Mouse (Mus musculus) activated CD4-positive, CD25-positive, alpha-beta regulatory T cell, adult 4 months (primary cell): ENCODE measurements at regions not wholly inside any gene's neighbourhood (a gene's known extent, or its start where the extent isn't known, plus 50 kb on each side); places are given as distances from the start of the nearest gene placed in this dataset.

ENCODE experiments used
- ATAC-seq: one replicate; pipeline ENCODE4 v1.8.0; 2017

- no peak for ATAC-seq
Observed at GRCm38 (mm10) chr8:103148013-103148412, 362.6 kb upstream of the Cdh11 start.

DNA sequence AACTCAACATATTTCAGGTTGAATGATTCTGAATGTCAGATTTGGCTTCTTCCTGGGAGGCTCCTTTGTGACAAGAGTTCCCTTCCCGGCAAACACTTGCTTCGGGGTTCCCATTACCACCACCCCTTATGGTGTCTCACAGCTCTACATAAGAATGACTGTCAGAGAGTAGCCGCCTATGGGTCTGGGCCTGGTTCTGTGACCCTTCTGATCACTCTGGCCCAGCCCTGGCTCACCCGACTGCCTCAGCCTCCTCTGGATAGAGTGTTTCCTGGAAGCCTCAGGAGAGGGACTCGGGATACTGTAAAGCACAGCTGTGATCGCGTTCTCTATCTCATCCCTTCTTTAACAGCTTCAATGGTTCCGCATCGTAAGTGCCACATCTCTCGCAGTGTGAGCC, 363.0 kb upstream of the Cdh11 start:
- ATAC-seq: no peak

- no peak for ATAC-seq
Observed at GRCm38 (mm10) chr8:103166623-103167316, 381.3 kb upstream of the Cdh11 start.

DNA sequence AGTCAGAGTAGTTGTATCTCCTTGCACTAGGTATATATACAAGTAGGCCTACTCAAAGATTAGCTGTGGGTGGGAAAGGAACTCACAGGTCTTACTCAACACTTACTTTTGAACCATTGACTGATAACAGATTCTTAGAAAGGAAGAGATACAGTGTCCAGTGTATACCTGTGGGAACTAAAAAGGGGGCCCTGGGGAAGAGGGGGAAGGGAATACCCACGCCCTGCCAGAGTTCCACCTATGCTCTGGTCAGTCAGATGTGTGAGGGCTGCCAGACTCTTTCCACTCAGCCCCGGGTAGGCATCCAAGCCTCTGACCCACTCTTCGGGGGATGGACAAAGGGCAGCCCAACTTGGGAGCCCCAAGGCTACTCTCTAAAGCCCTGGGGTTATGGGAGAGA, 387.9 kb upstream of the Cdh11 start:
- ATAC-seq: no peak

- ATAC-seq: no peak
Observed at GRCm38 (mm10) chr8:103173803-103174429, 388.5 kb upstream of the Cdh11 start.

- no peak for ATAC-seq
Observed at GRCm38 (mm10) chr8:103180661-103181060, 395.2 kb upstream of the Cdh11 start.

DNA sequence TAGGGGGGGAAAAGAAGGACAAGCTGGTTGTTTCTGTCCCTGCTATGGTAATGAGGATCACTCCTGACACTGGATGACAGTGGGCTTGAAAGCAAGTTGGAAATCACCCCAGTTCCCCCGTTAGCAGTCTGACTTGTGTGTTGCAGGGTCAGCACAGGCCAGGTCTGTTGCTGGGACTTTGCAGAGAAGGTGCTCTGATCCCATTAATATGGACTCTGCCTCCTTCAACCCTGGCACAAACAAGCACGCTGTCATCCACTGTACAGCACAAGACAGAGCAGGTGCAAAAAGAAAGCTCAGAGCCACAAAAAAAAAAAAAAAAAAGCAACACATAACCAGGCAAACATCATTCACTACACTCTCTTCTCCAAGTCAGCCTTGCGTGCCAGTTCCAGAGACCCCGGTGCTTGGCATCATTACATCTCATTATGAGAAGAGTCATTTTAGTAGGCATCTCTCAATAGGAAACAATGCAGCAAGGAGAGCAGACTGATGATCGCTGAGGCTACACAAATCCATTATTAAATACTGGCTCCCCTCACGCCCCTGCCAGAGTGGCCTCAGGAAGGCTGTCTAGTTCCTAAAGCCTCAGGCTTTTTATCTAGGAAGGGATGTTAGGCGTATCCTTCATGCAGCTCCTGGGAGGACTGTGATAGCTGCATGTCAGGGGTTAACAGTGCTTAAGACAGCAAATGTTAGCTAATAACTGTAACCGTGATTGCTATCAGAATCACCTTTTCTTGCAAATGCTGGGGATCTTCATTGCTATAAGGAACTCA, 403.5 kb upstream of the Cdh11 start:
- no peak for ATAC-seq

DNA sequence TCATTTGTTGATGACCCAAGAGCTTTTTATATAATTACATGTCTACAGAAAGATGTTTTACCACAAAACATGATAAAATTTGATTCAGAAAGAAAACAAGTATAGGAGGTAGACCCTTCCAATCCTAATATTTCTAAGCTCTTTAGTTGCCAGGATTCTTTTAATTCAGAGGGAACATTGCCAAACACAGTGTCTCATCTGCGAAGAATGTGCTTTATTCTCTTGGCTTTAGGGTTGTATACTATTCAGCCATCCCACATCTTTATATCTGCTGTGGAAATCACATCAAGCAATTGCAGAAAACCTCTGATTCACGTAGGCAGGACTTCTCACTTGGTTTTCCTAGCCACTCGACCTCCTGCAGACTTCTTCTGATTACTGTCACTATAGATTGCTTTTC, 412.8 kb upstream of the Cdh11 start:
- ATAC-seq: no peak

- no peak for ATAC-seq
Observed at GRCm38 (mm10) chr8:103199696-103200615, 414.5 kb upstream of the Cdh11 start.

GRCm38 (mm10) chr8:103203710-103204109, 418.3 kb upstream of the Cdh11 start:
- no peak for ATAC-seq

GRCm38 (mm10) chr8:103214606-103215005, 429.2 kb upstream of the Cdh11 start:
- no peak for ATAC-seq

GRCm38 (mm10) chr8:103230741-103231475, 445.5 kb upstream of the Cdh11 start:
- ATAC-seq: no peak

DNA sequence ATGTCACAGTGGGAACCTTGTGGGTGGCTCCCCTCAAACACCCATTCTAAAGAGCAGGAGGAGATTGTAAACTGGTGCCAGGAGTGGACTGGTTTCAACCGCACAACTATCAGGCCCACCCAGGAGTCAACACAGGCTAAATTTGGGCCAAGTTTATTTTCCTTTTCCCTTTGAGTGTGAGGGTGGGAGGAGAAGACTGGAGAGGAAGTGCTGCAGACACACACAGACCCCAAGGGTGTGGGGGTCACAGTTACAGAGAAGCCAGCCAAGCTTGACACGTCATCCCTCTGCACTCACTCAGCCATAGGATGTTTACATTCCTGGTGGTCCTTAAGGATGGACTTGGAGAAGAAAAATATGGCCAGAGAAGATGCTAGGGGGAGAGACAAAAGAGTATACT, 448.9 kb upstream of the Cdh11 start:
- ATAC-seq: no peak

DNA sequence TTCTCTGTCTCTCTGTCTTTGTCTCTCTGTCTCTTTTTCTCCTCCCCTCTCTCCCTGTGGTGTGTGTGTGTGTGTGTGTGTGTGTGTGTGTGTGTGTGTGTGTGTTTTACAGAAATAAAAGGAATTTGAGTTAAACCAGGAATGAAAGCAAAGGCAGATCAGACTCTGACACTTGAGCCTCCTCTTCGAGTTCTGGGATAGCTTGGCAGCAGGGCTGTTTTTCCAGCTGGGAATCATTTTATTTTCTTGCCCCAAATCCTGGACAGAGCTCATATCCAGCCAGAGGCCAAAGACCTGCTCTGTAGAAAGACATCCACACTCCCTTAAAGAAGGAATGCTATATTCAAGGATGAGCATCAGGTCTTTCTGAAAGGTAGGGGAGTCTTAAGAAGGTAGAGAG, 450.2 kb upstream of the Cdh11 start:
- ATAC-seq: no peak

DNA sequence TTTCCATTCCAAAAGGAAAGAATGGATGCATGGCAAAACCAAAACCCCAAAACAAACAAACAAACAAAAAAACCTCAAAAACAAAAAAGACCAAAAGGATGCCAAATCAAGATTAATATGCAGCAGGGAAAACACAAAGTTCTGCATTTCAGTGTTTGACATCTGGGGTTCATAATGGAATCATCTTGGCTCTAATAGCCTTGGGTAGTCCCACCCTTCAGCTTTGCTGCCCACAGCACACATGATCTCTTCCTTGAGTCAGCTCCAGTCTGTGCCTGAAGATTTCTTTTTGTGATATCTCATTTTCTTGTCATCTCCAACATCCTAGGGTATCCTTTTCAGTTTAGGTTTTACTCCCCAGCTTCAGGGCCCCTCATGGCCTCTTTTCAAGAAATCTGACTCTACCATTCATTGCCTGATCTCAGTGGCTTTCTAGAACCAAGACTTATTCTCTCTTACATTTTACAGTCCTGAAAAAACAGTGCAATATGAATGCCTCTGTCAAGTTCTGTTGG, 453.1 kb upstream of the Cdh11 start:
- ATAC-seq: no peak

DNA sequence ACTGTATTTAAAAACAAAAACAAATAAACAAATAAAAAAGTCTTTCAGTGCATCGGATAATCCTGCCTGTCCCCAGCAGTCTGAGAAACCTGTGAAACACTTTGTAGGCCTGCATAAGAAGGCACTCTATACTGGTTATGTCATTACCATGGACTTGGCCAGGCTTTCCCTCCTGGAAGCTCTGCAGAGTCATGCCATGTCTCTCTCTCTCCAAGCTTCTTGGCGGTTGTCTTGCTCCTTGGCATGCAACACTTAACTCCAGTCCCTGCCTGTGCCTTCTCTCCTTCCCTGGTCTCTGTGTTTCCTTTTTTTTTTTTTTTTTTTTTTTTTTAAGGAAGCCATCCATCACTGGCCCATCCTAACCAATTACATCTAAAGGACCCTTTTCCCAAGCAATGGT, 458.7 kb upstream of the Cdh11 start:
- ATAC-seq: no peak

- ATAC-seq: no peak
Observed at GRCm38 (mm10) chr8:103244658-103245057, 459.2 kb upstream of the Cdh11 start.

DNA sequence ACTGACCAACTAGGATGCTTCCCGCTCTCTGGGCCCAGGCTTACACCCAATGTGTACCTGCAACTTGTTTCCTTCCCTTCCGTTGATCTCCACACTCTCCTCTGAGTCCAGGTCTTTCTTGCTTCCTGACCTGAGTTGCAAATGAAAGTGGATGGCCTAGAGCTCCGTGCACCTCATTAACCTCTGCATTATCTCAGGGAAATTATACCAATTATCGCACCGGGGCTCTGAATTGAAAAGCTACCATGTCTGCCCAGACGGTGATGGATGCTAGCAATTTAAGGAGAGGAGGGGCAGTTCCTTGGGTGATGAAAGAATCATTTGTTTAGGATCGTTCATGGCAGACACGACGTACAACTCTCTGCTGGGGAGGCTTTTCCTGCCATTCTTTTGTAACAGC, 460.4 kb upstream of the Cdh11 start:
- ATAC-seq: no peak

- ATAC-seq: no peak
Observed at GRCm38 (mm10) chr8:103261236-103261635, 475.8 kb upstream of the Cdh11 start.

DNA sequence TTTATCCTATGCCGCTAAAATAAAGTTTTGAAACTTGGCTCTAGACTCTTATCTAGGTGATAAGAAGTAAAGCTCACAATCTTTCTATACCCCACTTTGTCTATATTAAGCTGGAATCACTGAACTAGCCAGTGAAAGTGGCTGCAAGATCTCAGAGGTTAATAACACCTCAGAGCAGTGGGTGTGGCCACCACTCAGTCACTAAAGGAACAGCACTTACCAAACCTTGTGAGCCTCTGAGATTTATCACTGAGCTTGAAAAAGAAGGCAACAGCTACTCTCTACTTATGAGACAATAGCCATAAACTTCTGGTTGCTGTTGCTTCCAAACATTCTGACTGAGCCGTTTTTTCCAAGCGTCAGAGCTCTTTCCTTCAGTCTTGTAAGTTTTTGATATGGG, 484.6 kb upstream of the Cdh11 start:
- no peak for ATAC-seq

DNA sequence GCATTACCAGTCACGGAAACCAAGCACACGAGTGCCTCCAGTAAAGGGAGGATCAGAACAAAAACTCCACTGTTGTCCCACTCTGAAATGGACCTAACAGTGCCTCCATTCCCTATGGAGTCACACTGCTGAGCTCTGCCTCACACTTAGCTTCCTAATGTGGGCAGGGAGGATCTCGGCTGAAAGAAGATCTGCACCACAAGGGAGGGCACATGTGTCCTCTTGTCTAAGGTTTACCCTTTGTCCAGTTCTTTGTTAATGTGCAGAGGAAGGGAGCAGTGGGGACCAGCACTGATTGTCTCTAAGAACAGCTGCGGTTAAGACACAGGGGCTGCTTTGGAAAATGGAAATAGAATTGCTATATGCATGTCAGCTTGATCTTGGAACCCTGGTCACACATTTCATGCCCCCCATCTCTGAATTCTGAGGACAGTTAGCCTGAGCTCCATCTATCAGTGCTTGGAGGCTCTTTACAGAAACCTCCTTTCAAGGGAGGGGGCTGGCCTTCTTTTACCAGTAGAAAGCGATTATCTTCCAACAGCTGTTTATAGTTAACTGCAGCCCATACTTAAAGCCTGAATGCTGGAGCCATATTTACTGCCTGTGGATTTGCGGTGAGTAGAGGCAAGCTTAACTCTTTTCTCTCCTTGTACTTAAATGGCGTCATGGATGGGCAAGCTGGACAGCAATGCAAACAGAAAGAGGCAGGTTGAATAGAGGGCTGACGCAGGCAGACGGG, 485.5 kb upstream of the Cdh11 start:
- no peak for ATAC-seq
